Mouse (Mus musculus): ENCODE measurements around the gene Serpinb8.

DNA sequence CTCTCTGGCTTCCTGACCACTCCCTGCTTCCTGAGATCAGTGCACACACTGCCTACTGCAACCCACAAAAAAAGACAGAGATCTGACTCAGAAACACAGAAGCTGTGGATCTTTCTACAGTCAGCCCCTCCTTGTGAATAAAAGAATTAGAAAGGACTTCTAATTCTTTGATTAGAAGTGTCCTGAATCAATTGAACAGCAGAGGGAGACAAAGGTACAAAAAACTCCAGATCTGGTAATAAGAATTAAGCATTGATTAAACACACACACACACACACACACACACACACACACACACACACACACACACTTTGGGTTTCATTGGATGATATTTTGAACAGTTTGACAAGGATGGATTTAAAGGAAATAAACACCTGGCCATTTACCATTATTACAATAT lies 24.2 kb upstream of the Serpinb8 start:
- TF ChIP-seq CTCF (IDR thresholded peaks at IDR 0.05; ENCODE audit: low read depth, low read length) = no peak
- TF ChIP-seq POLR2A (IDR thresholded peaks at IDR 0.05; ENCODE audit: insufficient read depth, low read length) = no peak

Data from ES-Bruce4 (cell line).